Mouse (Mus musculus) heart, embryonic 16.5 days (tissue): ENCODE data around the gene Aco2. TPM values are rescaled to one million over a fixed set of nuclear protein-coding genes. Genes with fewer than 3 reads are reported as not detected.

ENCODE experiments used
- ATAC-seq: fragments of 200-750 bp; cut with Nextera tagmentation; replicated peaks from 2 replicates; pipeline ENCODE4 v1.8.0; 2017; ENCODE audit warnings: moderate number of reproducible peaks; ENCODE audit not compliant: insufficient read depth, low FRiP score; ENCODE audit errors: extremely low read depth
- H3K27ac ChIP-seq: fragments of 300-500 bp; sonication (generic); 2 replicates; pipeline ENCODE4 v1.5.1; 2014; ENCODE audit warnings: mild to moderate bottlenecking, low read length, control low read depth, moderate library complexity
- H3K27me3 ChIP-seq: fragments of 300-500 bp; sonication (generic); 2 replicates; pipeline ENCODE4 v1.6.1; 2014; ENCODE audit warnings: low read length, mixed read lengths; ENCODE audit not compliant: control insufficient read depth, insufficient read depth
- H3K36me3 ChIP-seq: fragments of 300-500 bp; sonication (generic); 2 replicates; pipeline ENCODE4 v1.6.1; 2014; ENCODE audit not compliant: control insufficient read depth, insufficient read depth
- H3K4me1 ChIP-seq: fragments of 300-500 bp; sonication (generic); 2 replicates; pipeline ENCODE4 v1.6.1; 2014; ENCODE audit warnings: low read length, mixed read lengths; ENCODE audit not compliant: control insufficient read depth, insufficient read depth
- H3K4me2 ChIP-seq: fragments of 300-500 bp; sonication (generic); 2 replicates; pipeline ENCODE4 v1.6.1; 2014; ENCODE audit warnings: low read depth, mild to moderate bottlenecking, control low read depth, low read length
- H3K4me3 ChIP-seq: fragments of 300-500 bp; sonication (generic); 2 replicates; pipeline ENCODE4 v1.5.1; 2014; ENCODE audit warnings: mild to moderate bottlenecking, control low read depth, low read length
- H3K9ac ChIP-seq: fragments of 300-500 bp; sonication (generic); 2 replicates; pipeline ENCODE4 v1.6.1; 2014; ENCODE audit warnings: low read length, control low read depth
- H3K9me3 ChIP-seq: fragments of 300-500 bp; sonication (generic); replicated peaks from 2 replicates; pipeline ENCODE4 v1.6.1; 2016; ENCODE audit warnings: low read length; ENCODE audit not compliant: control insufficient read depth
- WGBS: fragments of 180-500 bp; shearing (Covaris S2); extraction: QIAGEN DNeasy Blood & Tissue Kit; methylation state at CpG from one replicate; pipeline ENCODE4 v1.1.7; 2014; 5-methylcytosine and 5-hydroxymethylcytosine counted together
- polyA plus RNA-seq: library from polyadenylated mRNA; unstranded; fragments of >200 nt; fragmentation: Nextera tagmentation; extraction: Ambion mirVana; gene quantifications from 2 replicates; pipeline ENCODE4 v1.2.1, GENCODE M21; 2015

Aco2 gene
- polyA plus RNA-seq, 1 experiment from 2014 or later, result 769 TPM

GRCm38 (mm10) chr15:81833481-81833880, 38.6 kb upstream of the Aco2 start:
- no peaks in the 10 kb centered on the region for H3K27me3 ChIP-seq
- H3K27ac ChIP-seq, result peak overlapping the region; percentile 76
- no peak overlapping the region for H3K9ac ChIP-seq
- no peaks in the 10 kb centered on the region for H3K36me3 ChIP-seq
- WGBS, result 81% methylated on average over 4 of the region's 4 CpGs
- peaks cover 52% of the 10 kb centered on the region for H3K4me1 ChIP-seq
- H3K4me2 ChIP-seq, result no peak overlapping the region
- no peaks in the 10 kb centered on the region for H3K9me3 ChIP-seq
- ATAC-seq, result no peak
- H3K4me3 ChIP-seq, result no peak overlapping the region

- no peak overlapping the region for H3K4me3 ChIP-seq
- no peak overlapping the region for H3K4me2 ChIP-seq
- no peaks in the 10 kb centered on the region for H3K9me3 ChIP-seq
- no peaks in the 10 kb centered on the region for H3K36me3 ChIP-seq
- peak overlapping the region; percentile 45; the same call in 1 of the 2 replicates for H3K9ac ChIP-seq
- WGBS, result 41% methylated on average over 3 of the region's 3 CpGs
- peak; percentile 63 for ATAC-seq
- no peaks in the 10 kb centered on the region for H3K27me3 ChIP-seq
- H3K27ac ChIP-seq, result peak overlapping the region; percentile 76
- H3K4me1 ChIP-seq, result peaks cover 60% of the 10 kb centered on the region
Measured at GRCm38 (mm10) chr15:81834171-81834841, 37.8 kb upstream of the Aco2 start.

GRCm38 (mm10) chr15:81835007-81835880, 36.9 kb upstream of the Aco2 start:
- Histone ChIP-seq H3K9ac (peak overlapping the region; percentile 74), H3K27me3 (no peaks in the 10 kb centered on the region), H3K9me3 (no peaks in the 10 kb centered on the region), H3K36me3 (no peaks in the 10 kb centered on the region), H3K4me1 (peaks cover 69% of the 10 kb centered on the region), H3K27ac (peak overlapping the region; percentile 76), H3K4me2 (no peak overlapping the region), H3K4me3 (no peak overlapping the region)
- WGBS, result 73% methylated on average over 10 of the region's 10 CpGs
- ATAC-seq, result no peak

- peak; percentile 82 for ATAC-seq
Measured at GRCm38 (mm10) chr15:81836124-81836821, 35.8 kb upstream of the Aco2 start.

GRCm38 (mm10) chr15:81836966-81837920, 34.9 kb upstream of the Aco2 start:
- Histone ChIP-seq H3K9ac (no peak overlapping the region; the same call in 1 of the 2 replicates), H3K4me3 (no peak overlapping the region; the same call in 1 of the 2 replicates), H3K9me3 (no peaks in the 10 kb centered on the region), H3K4me1 (peaks cover 65% of the 10 kb centered on the region), H3K27me3 (no peaks in the 10 kb centered on the region), H3K27ac (peak overlapping the region; percentile 89), H3K4me2 (peak overlapping the region; percentile 72), H3K36me3 (no peaks in the 10 kb centered on the region)
- WGBS, result 61% methylated on average over 7 of the region's 7 CpGs
- no peak for ATAC-seq

More at GRCm38 (mm10) chr15:81836124-81836821, 35.8 kb upstream of the Aco2 start:
- peaks cover 71% of the 10 kb centered on the region for H3K4me1 ChIP-seq
- peak overlapping the region; percentile 72 for H3K4me2 ChIP-seq
- H3K27me3 ChIP-seq, result no peaks in the 10 kb centered on the region
- H3K36me3 ChIP-seq, result no peaks in the 10 kb centered on the region
- peak overlapping the region; percentile 43 for H3K4me3 ChIP-seq
- WGBS, result 1% methylated on average over 33 of the region's 33 CpGs
- H3K9ac ChIP-seq, result peak overlapping the region; percentile 74
- no peaks in the 10 kb centered on the region for H3K9me3 ChIP-seq
- H3K27ac ChIP-seq, result peak overlapping the region; percentile 89

GRCm38 (mm10) chr15:81838554-81839235, 33.4 kb upstream of the Aco2 start:
- no peaks in the 10 kb centered on the region for H3K27me3 ChIP-seq
- no peaks in the 10 kb centered on the region for H3K9me3 ChIP-seq
- WGBS, result 59% methylated on average over 14 of the region's 14 CpGs
- peaks cover 55% of the 10 kb centered on the region for H3K4me1 ChIP-seq
- no peaks in the 10 kb centered on the region for H3K36me3 ChIP-seq
- H3K4me3 ChIP-seq, result no peak overlapping the region
- no peak overlapping the region for H3K4me2 ChIP-seq
- no peak for ATAC-seq
- H3K27ac ChIP-seq, result peak overlapping the region; percentile 94
- H3K9ac ChIP-seq, result no peak overlapping the region

- no peaks in the 10 kb centered on the region for H3K9me3 ChIP-seq
- H3K9ac ChIP-seq, result peak overlapping the region; percentile 49; the same call in 1 of the 2 replicates
- peak; percentile 87 for ATAC-seq
- peaks cover 46% of the 10 kb centered on the region for H3K4me1 ChIP-seq
- peak overlapping the region; percentile 20; the same call in 1 of the 2 replicates for H3K4me2 ChIP-seq
- no peaks in the 10 kb centered on the region for H3K36me3 ChIP-seq
- WGBS, result 41% methylated on average over 5 of the region's 5 CpGs
- H3K27me3 ChIP-seq, result no peaks in the 10 kb centered on the region
- peak overlapping the region; percentile 94 for H3K27ac ChIP-seq
- no peak overlapping the region for H3K4me3 ChIP-seq
Measured at GRCm38 (mm10) chr15:81839634-81840033, 32.5 kb upstream of the Aco2 start.
